Mouse (Mus musculus): Measurements from ENCODE around the gene Tnrc6b. TPM values are rescaled to one million over a fixed set of nuclear protein-coding genes. Genes with fewer than 3 reads are reported as not detected.

The Tnrc6b gene
- polyA plus RNA-seq, 1 experiment = 8.9 TPM

GRCm38 (mm10) chr15:80697564-80697963, 13.5 kb upstream of the Tnrc6b start:
- H3K4me2 ChIP-seq (ENCODE audit: low read depth) = no peak overlapping the region
- no peak overlapping the region for H3ac ChIP-seq (ENCODE audit: control insufficient read depth, insufficient read length)
- H3K36me3 ChIP-seq (ENCODE audit: control insufficient read depth, insufficient read depth) = no peaks in the 10 kb centered on the region
- peaks cover 57% of the 10 kb centered on the region for H3K27me3 ChIP-seq (ENCODE audit: control insufficient read depth, insufficient read depth, insufficient read length)
- no peaks in the 10 kb centered on the region for H3K79me2 ChIP-seq (ENCODE audit: control insufficient read depth, insufficient read depth)
- no peak overlapping the region for H3K4me3 ChIP-seq
- no peak for TF ChIP-seq POLR2A (IDR thresholded peaks at IDR 0.05; ENCODE audit: insufficient read length, low read depth)
- TF ChIP-seq REST (IDR thresholded peaks at IDR 0.05; ENCODE audit: insufficient read depth, insufficient read length) = no peak
- TF ChIP-seq POLR2AphosphoS2 (IDR thresholded peaks at IDR 0.05; ENCODE audit: insufficient read length, low read depth) = no peak
- no peak for TF ChIP-seq SRF (IDR thresholded peaks at IDR 0.05; ENCODE audit: control insufficient read depth, insufficient read length, low read depth)
- no peak for TF ChIP-seq MAX (IDR thresholded peaks at IDR 0.05; ENCODE audit: low read depth)
- no peak for TF ChIP-seq MYOD1 (IDR thresholded peaks at IDR 0.05; ENCODE audit: control insufficient read depth in 1 of 3, insufficient read length in 2 of 3, low read depth in 2 of 3)
- no peak for TF ChIP-seq MYOG (IDR thresholded peaks at IDR 0.05; ENCODE audit: control insufficient read depth in 1 of 3, insufficient read depth in 1 of 3, insufficient read length in 2 of 3, low read depth in 2 of 3)
- TF ChIP-seq TCF3 (IDR thresholded peaks at IDR 0.05; ENCODE audit: insufficient read length, low read depth) = no peak

GRCm38 (mm10) chr15:80701481-80702257, 9.4 kb upstream of the Tnrc6b start:
- Histone ChIP-seq H3ac (ENCODE audit: control insufficient read depth, insufficient read length) (no peak overlapping the region), H3K27me3 (ENCODE audit: control insufficient read depth, insufficient read depth, insufficient read length) (peaks cover 43% of the 10 kb centered on the region)
- TF ChIP-seq MYOD1 (IDR thresholded peaks at IDR 0.05; ENCODE audit: control insufficient read depth in 1 of 3, insufficient read length in 2 of 3, low read depth in 2 of 3) (peak in 1 of 3 experiments; percentile 55), USF1 (IDR thresholded peaks at IDR 0.05; ENCODE audit: low read depth) (no peak), REST (IDR thresholded peaks at IDR 0.05; ENCODE audit: insufficient read depth, insufficient read length) (no peak), MYOG (IDR thresholded peaks at IDR 0.05; ENCODE audit: control insufficient read depth in 1 of 3, insufficient read depth in 1 of 3, insufficient read length in 2 of 3, low read depth in 2 of 3) (peak in 2 of 3 experiments; percentile 41 to 54)

GRCm38 (mm10) chr15:80702910-80703309, 8.2 kb upstream of the Tnrc6b start:
- TF ChIP-seq POLR2AphosphoS2 (IDR thresholded peaks at IDR 0.05; ENCODE audit: insufficient read length, low read depth) = no peak
- no peak for TF ChIP-seq MAX (IDR thresholded peaks at IDR 0.05; ENCODE audit: low read depth)
- no peak for TF ChIP-seq REST (IDR thresholded peaks at IDR 0.05; ENCODE audit: insufficient read depth, insufficient read length)
- TF ChIP-seq USF1 (IDR thresholded peaks at IDR 0.05; ENCODE audit: low read depth) = no peak
- TF ChIP-seq E2F4 (IDR thresholded peaks at IDR 0.05; ENCODE audit: insufficient read depth) = no peak
- TF ChIP-seq TCF12 (IDR thresholded peaks at IDR 0.05; ENCODE audit: insufficient read depth, poor library complexity, severe bottlenecking) = no peak
- TF ChIP-seq CEBPB (IDR thresholded peaks at IDR 0.05; ENCODE audit: insufficient read depth, poor library complexity, severe bottlenecking) = no peak
- no peak for TF ChIP-seq MYOG (IDR thresholded peaks at IDR 0.05; ENCODE audit: control insufficient read depth in 1 of 3, insufficient read depth in 1 of 3, insufficient read length in 2 of 3, low read depth in 2 of 3)
- no peak for TF ChIP-seq MYOD1 (IDR thresholded peaks at IDR 0.05; ENCODE audit: control insufficient read depth in 1 of 3, insufficient read length in 2 of 3, low read depth in 2 of 3)
- no peak for TF ChIP-seq SRF (IDR thresholded peaks at IDR 0.05; ENCODE audit: control insufficient read depth, insufficient read length, low read depth)
- TF ChIP-seq TCF3 (IDR thresholded peaks at IDR 0.05; ENCODE audit: insufficient read length, low read depth) = no peak
- no peak for TF ChIP-seq POLR2A (IDR thresholded peaks at IDR 0.05; ENCODE audit: insufficient read length, low read depth)
- peaks cover 38% of the 10 kb centered on the region for H3K27me3 ChIP-seq (ENCODE audit: control insufficient read depth, insufficient read depth, insufficient read length)
- H3K4me2 ChIP-seq (ENCODE audit: low read depth) = no peak overlapping the region
- H3ac ChIP-seq (ENCODE audit: control insufficient read depth, insufficient read length) = no peak overlapping the region
- no peak overlapping the region for H3K4me3 ChIP-seq
- H3K36me3 ChIP-seq (ENCODE audit: control insufficient read depth, insufficient read depth) = no peaks in the 10 kb centered on the region
- no peaks in the 10 kb centered on the region for H3K79me2 ChIP-seq (ENCODE audit: control insufficient read depth, insufficient read depth)

More at GRCm38 (mm10) chr15:80701481-80702257, 9.4 kb upstream of the Tnrc6b start:
- no peaks in the 10 kb centered on the region for H3K36me3 ChIP-seq (ENCODE audit: control insufficient read depth, insufficient read depth)
- H3K4me2 ChIP-seq (ENCODE audit: low read depth) = no peak overlapping the region
- no peaks in the 10 kb centered on the region for H3K79me2 ChIP-seq (ENCODE audit: control insufficient read depth, insufficient read depth)
- H3K4me3 ChIP-seq = no peak overlapping the region

GRCm38 (mm10) chr15:80703495-80703894, 7.6 kb upstream of the Tnrc6b start:
- no peak for TF ChIP-seq MYOG (IDR thresholded peaks at IDR 0.05; ENCODE audit: control insufficient read depth in 1 of 3, insufficient read depth in 1 of 3, insufficient read length in 2 of 3, low read depth in 2 of 3)
- no peak for TF ChIP-seq TCF3 (IDR thresholded peaks at IDR 0.05; ENCODE audit: insufficient read length, low read depth)
- TF ChIP-seq SRF (IDR thresholded peaks at IDR 0.05; ENCODE audit: control insufficient read depth, insufficient read length, low read depth) = no peak
- no peak for TF ChIP-seq POLR2A (IDR thresholded peaks at IDR 0.05; ENCODE audit: insufficient read length, low read depth)
- TF ChIP-seq CEBPB (IDR thresholded peaks at IDR 0.05; ENCODE audit: insufficient read depth, poor library complexity, severe bottlenecking) = no peak
- TF ChIP-seq TCF12 (IDR thresholded peaks at IDR 0.05; ENCODE audit: insufficient read depth, poor library complexity, severe bottlenecking) = no peak
- TF ChIP-seq USF1 (IDR thresholded peaks at IDR 0.05; ENCODE audit: low read depth) = no peak
- TF ChIP-seq E2F4 (IDR thresholded peaks at IDR 0.05; ENCODE audit: insufficient read depth) = no peak
- no peak for TF ChIP-seq MYOD1 (IDR thresholded peaks at IDR 0.05; ENCODE audit: control insufficient read depth in 1 of 3, insufficient read length in 2 of 3, low read depth in 2 of 3)
- no peak for TF ChIP-seq REST (IDR thresholded peaks at IDR 0.05; ENCODE audit: insufficient read depth, insufficient read length)
- TF ChIP-seq MAX (IDR thresholded peaks at IDR 0.05; ENCODE audit: low read depth) = no peak
- no peak for TF ChIP-seq POLR2AphosphoS2 (IDR thresholded peaks at IDR 0.05; ENCODE audit: insufficient read length, low read depth)

More at GRCm38 (mm10) chr15:80703495-80703894, 7.6 kb upstream of the Tnrc6b start:
- H3K4me2 ChIP-seq (ENCODE audit: low read depth) = no peak overlapping the region
- no peaks in the 10 kb centered on the region for H3K36me3 ChIP-seq (ENCODE audit: control insufficient read depth, insufficient read depth)
- no peak overlapping the region for H3ac ChIP-seq (ENCODE audit: control insufficient read depth, insufficient read length)
- H3K27me3 ChIP-seq (ENCODE audit: control insufficient read depth, insufficient read depth, insufficient read length) = peaks cover 32% of the 10 kb centered on the region
- H3K79me2 ChIP-seq (ENCODE audit: control insufficient read depth, insufficient read depth) = no peaks in the 10 kb centered on the region
- H3K4me3 ChIP-seq = no peak overlapping the region
